Mouse (Mus musculus) right cerebral cortex, postnatal 25 days (tissue): Measurements from ENCODE around the gene E130114P18Rik.

Experiments
- DNase-seq: peaks from one replicate; pipeline ENCODE4 v3.0.0; 2022

The E130114P18Rik gene

GRCm38 (mm10) chr4:97689456-97690383 is 88.2 kb downstream of the E130114P18Rik start:
- no peak for DNase-seq

GRCm38 (mm10) chr4:97686020-97686419 is 91.9 kb downstream of the E130114P18Rik start:
- no peak for DNase-seq

GRCm38 (mm10) chr4:97676579-97676937 is 101.3 kb downstream of the E130114P18Rik start:
- DNase-seq: no peak

- DNase-seq: no peak
Observed at GRCm38 (mm10) chr4:97675741-97676578, 101.9 kb downstream of the E130114P18Rik start.

GRCm38 (mm10) chr4:97673854-97674510 is 103.9 kb downstream of the E130114P18Rik start:
- DNase-seq: no peak

- DNase-seq: no peak
Observed at GRCm38 (mm10) chr4:97672501-97672900, 105.4 kb downstream of the E130114P18Rik start.

- no peak for DNase-seq
Observed at GRCm38 (mm10) chr4:97671911-97672310, 106.0 kb downstream of the E130114P18Rik start.

- no peak for DNase-seq
Observed at GRCm38 (mm10) chr4:97670418-97670817, 107.5 kb downstream of the E130114P18Rik start.

GRCm38 (mm10) chr4:97669808-97670207 is 108.1 kb downstream of the E130114P18Rik start:
- no peak for DNase-seq

GRCm38 (mm10) chr4:97665428-97665755 is 112.5 kb downstream of the E130114P18Rik start:
- no peak for DNase-seq

GRCm38 (mm10) chr4:97664738-97665427 is 113.0 kb downstream of the E130114P18Rik start:
- no peak for DNase-seq

- no peak for DNase-seq
Observed at GRCm38 (mm10) chr4:97663922-97664321, 114.0 kb downstream of the E130114P18Rik start.

GRCm38 (mm10) chr4:97662841-97663240 is 115.0 kb downstream of the E130114P18Rik start:
- no peak for DNase-seq

- DNase-seq: no peak
Observed at GRCm38 (mm10) chr4:97661611-97662273, 116.1 kb downstream of the E130114P18Rik start.

GRCm38 (mm10) chr4:97657586-97657985 is 120.3 kb downstream of the E130114P18Rik start:
- no peak for DNase-seq

- no peak for DNase-seq
Observed at GRCm38 (mm10) chr4:97649626-97650015, 128.3 kb downstream of the E130114P18Rik start.

GRCm38 (mm10) chr4:97648825-97649625 is 128.9 kb downstream of the E130114P18Rik start:
- DNase-seq: peak; percentile 65

GRCm38 (mm10) chr4:97648436-97648707 is 129.5 kb downstream of the E130114P18Rik start:
- DNase-seq: no peak

GRCm38 (mm10) chr4:97647700-97648435 is 130.0 kb downstream of the E130114P18Rik start:
- peak; percentile 36 for DNase-seq

- DNase-seq: no peak
Observed at GRCm38 (mm10) chr4:97647236-97647635, 130.6 kb downstream of the E130114P18Rik start.

GRCm38 (mm10) chr4:97640385-97640784 is 137.5 kb downstream of the E130114P18Rik start:
- no peak for DNase-seq
